ENCODE assay signal across 21 mouse cellular contexts in genomic region chr6:147216156-147216555, GRCm38 (mm10). TPM values are rescaled to one million over a fixed set of nuclear protein-coding genes. Genes with fewer than 3 reads are reported as not detected.
A peak's percentile ranks its signal among the peaks of the same experiment; 100 is the strongest.
DNase-seq lines count a peak whose midpoint lies in the region; ATAC-seq and TF ChIP-seq lines count a peak whose summit lies in the region.
"Had no signal": no experiment of that assay in that cellular context is flagged by ENCODE, and none has a peak within 500 bp of the region (broad histone marks: within the 10 kb centered on the region; RNA-seq: fewer than 3 reads in every experiment).

No protein-coding gene starts in this region.

- no peaks in the 10 kb centered on the region for H3K27me3 ChIP-seq in midbrain, embryonic 11.5 days (ENCODE audit: control insufficient read depth, insufficient read depth, low read length)
- no peaks in the 10 kb centered on the region for H3K27me3 ChIP-seq in midbrain, embryonic 10.5 days (ENCODE audit: low read depth, poor library complexity, severe bottlenecking)
- H3K27me3 ChIP-seq: forebrain, embryonic 13.5 days; heart, embryonic 12.5 days; hindbrain, embryonic 13.5 days had no signal

- no peaks in the 10 kb centered on the region for H3K9me3 ChIP-seq in midbrain, embryonic 11.5 days (ENCODE audit: control insufficient read depth, low read length)
- no peaks in the 10 kb centered on the region for H3K9me3 ChIP-seq in midbrain, embryonic 10.5 days (replicated peaks)
- H3K9me3 ChIP-seq: embryonic facial prominence, embryonic 10.5 days; forebrain, embryonic 13.5 days; hindbrain, embryonic 13.5 days had no signal

- H3K4me3 ChIP-seq in midbrain, embryonic 11.5 days (ENCODE audit: low read depth, low read length): no peak overlapping the region
- H3K4me3 ChIP-seq in midbrain, embryonic 10.5 days: no peak overlapping the region
- H3K4me3 ChIP-seq: embryonic facial prominence, embryonic 10.5 days; forebrain, embryonic 13.5 days; gastrocnemius, adult 2 months; heart, adult 2 months; heart, embryonic 12.5 days; hindbrain, embryonic 13.5 days had no signal

- intact Hi-C loops in gastrocnemius, postnatal 14 days (cut with DNase I; ENCODE audit: low total_unique reads): no loop called here

- TF ChIP-seq POLR2A in brain, embryonic 14.5 days (IDR thresholded peaks at IDR 0.05; ENCODE audit: borderline replicate concordance, extremely low read depth, insufficient read depth, insufficient read length, poor library complexity, severe bottlenecking): no peak

- H3K4me1 ChIP-seq in midbrain, embryonic 11.5 days (ENCODE audit: control insufficient read depth, insufficient read depth, low read length): no peaks in the 10 kb centered on the region
- no peaks in the 10 kb centered on the region for H3K4me1 ChIP-seq in midbrain, embryonic 10.5 days
- H3K4me1 ChIP-seq: embryonic facial prominence, embryonic 10.5 days; forebrain, embryonic 13.5 days; hindbrain, embryonic 13.5 days had no signal

- no peak overlapping the region for H3K9ac ChIP-seq in midbrain, embryonic 11.5 days (ENCODE audit: low read length)
- H3K9ac ChIP-seq: forebrain, embryonic 13.5 days; forebrain, postnatal 0 days; heart, embryonic 12.5 days; hindbrain, embryonic 13.5 days had no signal

- peak; percentile 53 for DNase-seq in midbrain, embryonic 11.5 days (ENCODE audit: low spot score, missing footprints)
- no peak for DNase-seq in midbrain, embryonic 10.5 days (ENCODE audit: low spot score)
- peak; percentile 75 for DNase-seq in adrenal gland, adult 2 months
- peak; percentile 52 for DNase-seq in adrenal gland, postnatal 10 days
- peak; percentile 6 for DNase-seq in brain, embryonic 14.5 days (ENCODE audit: low read depth)
- no peak for DNase-seq in frontal cortex, postnatal 36 days (ENCODE audit: low spot score in 2 of 2)
- DNase-seq in gastrocnemius, postnatal 14 days: no peak
- DNase-seq: cerebellum, adult 2 months; cerebellum, postnatal 10 days; forebrain, postnatal 0 days; gastrocnemius, adult 2 months; gastrocnemius, postnatal 36 days; heart, adult 2 months; kidney, adult 11 months had no signal

- no peak overlapping the region for H3K27ac ChIP-seq in midbrain, embryonic 11.5 days (ENCODE audit: low read depth, low read length)
- H3K27ac ChIP-seq in midbrain, embryonic 10.5 days (replicated peaks): no peak overlapping the region
- H3K27ac ChIP-seq: embryonic facial prominence, embryonic 10.5 days; forebrain, embryonic 13.5 days; gastrocnemius, adult 2 months; heart, adult 2 months; hindbrain, embryonic 13.5 days; hindbrain, postnatal 0 days had no signal

- H3K36me3 ChIP-seq in midbrain, embryonic 11.5 days (ENCODE audit: control insufficient read depth, insufficient read depth, low read length): no peaks in the 10 kb centered on the region
- no peaks in the 10 kb centered on the region for H3K36me3 ChIP-seq in midbrain, embryonic 10.5 days
- H3K36me3 ChIP-seq: embryonic facial prominence, embryonic 10.5 days; heart, embryonic 12.5 days; hindbrain, embryonic 13.5 days had no signal

- 100% methylated on average over 1 of the region's 1 CpGs for WGBS in midbrain, embryonic 11.5 days
- 87% methylated on average over 1 of the region's 1 CpGs for WGBS in midbrain, embryonic 10.5 days

- no peak overlapping the region for H3K4me2 ChIP-seq in midbrain, embryonic 11.5 days
- H3K4me2 ChIP-seq: forebrain, embryonic 13.5 days; heart, embryonic 12.5 days; hindbrain, embryonic 13.5 days had no signal

- no peak for TF ChIP-seq CTCF in brain, embryonic 14.5 days (IDR thresholded peaks at IDR 0.05; ENCODE audit: borderline replicate concordance, extremely low read depth, insufficient read depth, insufficient read length)

- no peak for ATAC-seq in midbrain, embryonic 11.5 days (ENCODE audit: low FRiP score)
- ATAC-seq: forebrain, embryonic 13.5 days; forebrain, postnatal 0 days; hindbrain, postnatal 0 days had no signal

RNA-seq across cellular contexts. Expression of gene Pthlh, which starts 47.8 kb away (rescaled TPM):
- 0.25 and 0.39 TPM in 2 replicates for polyA plus RNA-seq in midbrain, embryonic 11.5 days (2014; fragmentation: Nextera tagmentation; extraction: Ambion mirVana)
- polyA plus RNA-seq in midbrain, embryonic 10.5 days (2016; fragmentation: Nextera tagmentation; extraction: Ambion mirVana): 0.42 and 0.46 TPM in 2 replicates
- total RNA-seq in adrenal gland, adult 2 months (2021): under 1 TPM in 1 of 2 experiments, not detected in 1; 0.93 TPM
- 0.27 and 0.55 TPM in 2 replicates for polyA plus RNA-seq in adrenal gland, adult 2 months (2012; rRNA removed)
- total RNA-seq in adrenal gland, postnatal 10 days (2021): 1 to 10 TPM; 1.0 TPM
- polyA plus RNA-seq in brain, embryonic 14.5 days (2012; rRNA removed): 1.6 and 3.2 TPM in 2 replicates
- 1 to 10 TPM in 1 of 2 experiments, under 1 TPM in 1; 0.33 to 3.3 TPM for total RNA-seq in gastrocnemius, postnatal 14 days (2021)
- total RNA-seq: ES-E14; hematopoietic stem cell, adult 5-6 weeks had no signal

Comparison
In these comparisons a context has a peak if more than half of its experiments do, and no peak if none do; other contexts are left out.
1. DNase-seq: peak in midbrain, embryonic 11.5 days (single experiment), adrenal gland, adult 2 months (single experiment), adrenal gland, postnatal 10 days (single experiment) and brain, embryonic 14.5 days (single experiment); none in midbrain, embryonic 10.5 days (single experiment), frontal cortex, postnatal 36 days (0 of 2) and gastrocnemius, postnatal 14 days (single experiment).